Mouse (Mus musculus) hindbrain, postnatal 0 days (tissue): ENCODE results near the gene Ifna15. TPM values are rescaled to one million over a fixed set of nuclear protein-coding genes. Genes with fewer than 3 reads are reported as not detected.
"Not testable (repeated sequence)": the region's sequence is repeated elsewhere in the genome, so short reads cannot be mapped to it uniquely, and the experiment has no call there.

ENCODE experiments used
- ATAC-seq: fragments of 200-750 bp; cut with Nextera tagmentation; 2 replicates; pipeline ENCODE4 v1.8.0; 2017; ENCODE audit warnings: mild to moderate bottlenecking, moderate TSS enrichment, moderate library complexity
- DNase-seq: peaks from one replicate; pipeline ENCODE4 v3.0.0-alpha.2; 2015; ENCODE audit warnings: low spot score
- H3K27ac ChIP-seq: fragments of 300-500 bp; sonication (generic); 2 replicates; pipeline ENCODE4 v1.5.1; 2014; ENCODE audit warnings: mild to moderate bottlenecking
- H3K27me3 ChIP-seq: fragments of 300-500 bp; sonication (generic); 2 replicates; pipeline ENCODE4 v1.6.1; 2014; ENCODE audit warnings: low read length, mixed read lengths; ENCODE audit not compliant: insufficient read depth
- H3K36me3 ChIP-seq: fragments of 300-500 bp; sonication (generic); 2 replicates; pipeline ENCODE4 v1.6.1; 2014; ENCODE audit warnings: low read length, mixed read lengths; ENCODE audit not compliant: insufficient read depth
- H3K4me1 ChIP-seq: fragments of 300-500 bp; sonication (generic); 2 replicates; pipeline ENCODE4 v1.6.1; 2014; ENCODE audit warnings: antibody characterized with exemption, low read length, mixed read lengths; ENCODE audit not compliant: insufficient read depth
- H3K4me2 ChIP-seq: fragments of 300-500 bp; sonication (generic); 2 replicates; pipeline ENCODE4 v1.6.1; 2014; ENCODE audit warnings: low read depth, mild to moderate bottlenecking, low read length, moderate library complexity, mixed read lengths
- H3K4me3 ChIP-seq: fragments of 300-500 bp; sonication (generic); 2 replicates; pipeline ENCODE4 v1.5.1; 2014; ENCODE audit warnings: low read length
- H3K9ac ChIP-seq: fragments of 300-500 bp; sonication (generic); replicated peaks from 2 replicates; pipeline ENCODE4 v1.6.1; 2014; ENCODE audit warnings: mild to moderate bottlenecking, low read length, moderate library complexity, mixed read lengths
- H3K9me3 ChIP-seq: fragments of 300-500 bp; sonication (generic); 2 replicates; pipeline ENCODE4 v1.6.1; 2016; ENCODE audit warnings: low read length, mixed read lengths
- CTCF ChIP-seq: IDR thresholded peaks from 2 replicates; pipeline ENCODE4 v1.5.1; 2016; ENCODE audit warnings: antibody characterized with exemption, control low read depth, low read depth
- WGBS: fragments of 180-500 bp; shearing (Covaris S2); extraction: QIAGEN DNeasy Blood & Tissue Kit; methylation state at CpG from one replicate; pipeline ENCODE4 v1.1.7; 2014; 5-methylcytosine and 5-hydroxymethylcytosine counted together
- polyA plus RNA-seq: library from polyadenylated mRNA; unstranded; fragments of >200 nt; fragmentation: Nextera tagmentation; extraction: Ambion mirVana; gene quantifications from 2 replicates; pipeline ENCODE4 v1.2.1, GENCODE M21; 2015
- total RNA-seq: library from RNA; depleted of rRNA; stranded (reverse); fragments of >200 nt; gene quantifications from 2 replicates; pipeline ENCODE4 v1.2.3, GENCODE M21; 2014; rRNA removed

The Ifna15 gene
- total RNA-seq: not detected in 2 replicates
- not detected in 2 replicates for polyA plus RNA-seq

DNA sequence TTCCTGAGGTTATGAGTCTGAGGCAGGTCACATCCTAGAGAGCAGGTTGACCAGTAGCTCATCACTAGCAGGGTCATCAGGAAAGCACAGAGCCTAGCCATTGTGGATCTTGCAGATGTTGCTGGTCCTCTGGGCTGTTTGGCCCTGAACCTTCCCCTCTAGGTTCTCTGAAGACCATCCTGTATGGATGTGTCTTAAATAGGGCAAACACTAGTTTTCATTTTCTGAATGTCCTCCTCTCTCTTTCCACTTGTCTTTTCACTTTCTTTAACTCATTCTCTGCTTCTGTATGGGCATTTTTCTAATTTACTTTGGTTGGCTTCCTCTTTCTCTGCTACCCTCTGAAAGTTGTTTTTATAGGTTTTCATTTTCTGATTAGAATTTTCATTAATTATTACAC is at the start of gene Ifna15:
Gene Ifna15, minus strand, starts transcription at position 101 of the 400 bp plus-strand sequence.
- DNase-seq, H3K36me3 ChIP-seq, H3K27me3 ChIP-seq, H3K9ac ChIP-seq, H3K4me3 ChIP-seq, H3K4me2 ChIP-seq, H3K27ac ChIP-seq, H3K4me1 ChIP-seq, ATAC-seq, H3K9me3 ChIP-seq: not testable (repeated sequence)

DNA sequence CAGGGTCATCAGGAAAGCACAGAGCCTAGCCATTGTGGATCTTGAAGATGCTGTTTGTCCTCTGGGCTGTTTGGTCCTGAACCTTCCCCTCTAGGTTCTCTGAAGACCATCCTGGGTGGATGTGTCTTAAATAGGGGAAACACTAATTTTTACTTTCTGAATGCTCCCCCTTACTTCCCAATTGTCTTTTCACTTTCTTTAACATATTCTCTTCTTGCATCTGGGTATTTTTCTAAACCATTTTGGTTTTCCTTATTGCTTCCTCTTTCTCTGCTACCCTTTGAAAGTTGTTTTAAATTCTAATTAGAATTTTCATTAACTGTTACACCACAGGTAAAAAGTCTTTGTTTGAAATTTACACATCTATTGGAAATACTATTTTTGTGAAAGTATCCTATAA is 45.2 kb upstream of the Ifna15 start, which contains the start of gene Ifna12:
Gene Ifna12, minus strand, starts transcription at position 101 of the 400 bp plus-strand sequence.
- DNase-seq (no peak), ATAC-seq (no peak)
- Histone ChIP-seq H3K4me2 (no peak within 1 kb of the TSS), H3K9me3 (no peaks in the 10 kb centered on the region), H3K36me3 (no peaks in the 10 kb centered on the region), H3K4me3 (no peak within 1 kb of the TSS), H3K27ac (no peak within 1 kb of the TSS), H3K4me1 (no peaks in the 10 kb centered on the region), H3K27me3 (no peaks in the 10 kb centered on the region), H3K9ac (no peak within 1 kb of the TSS)
- TF ChIP-seq CTCF: no peak

DNA sequence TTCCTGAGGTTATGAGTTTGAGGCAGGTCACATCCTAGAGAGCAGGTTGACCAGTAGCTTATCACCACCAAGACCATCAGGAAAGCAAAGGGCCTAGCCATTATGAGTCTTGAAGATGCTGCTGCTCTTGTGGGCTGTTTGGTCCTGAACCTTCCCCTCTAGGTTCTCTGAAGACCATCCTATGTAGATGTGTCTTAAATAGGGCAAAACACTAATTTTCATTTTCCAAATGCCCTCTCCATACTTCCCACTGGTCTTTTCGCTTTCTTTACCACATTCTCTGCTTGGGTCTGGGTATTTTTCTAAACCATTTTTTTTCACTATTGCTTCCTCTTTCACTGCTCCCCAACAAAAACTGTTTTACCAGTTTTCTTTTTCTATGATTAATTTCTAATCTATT is 34.2 kb upstream of the Ifna15 start, which contains the start of gene Ifna9:
Gene Ifna9, minus strand, starts transcription at position 101 of the 400 bp plus-strand sequence.
- no peak for TF ChIP-seq CTCF
- ATAC-seq (no peak), DNase-seq (no peak)
- no peak within 1 kb of the TSS for H3K27ac ChIP-seq
- H3K27me3 ChIP-seq: no peaks in the 10 kb centered on the region
- H3K9me3 ChIP-seq: no peaks in the 10 kb centered on the region
- 96% methylated on average over 1 of the region's 1 CpGs for WGBS
- H3K4me2 ChIP-seq: no peak within 1 kb of the TSS
- no peak within 1 kb of the TSS for H3K9ac ChIP-seq
- H3K4me1 ChIP-seq: no peaks in the 10 kb centered on the region
- no peak within 1 kb of the TSS for H3K4me3 ChIP-seq
- no peaks in the 10 kb centered on the region for H3K36me3 ChIP-seq

DNA sequence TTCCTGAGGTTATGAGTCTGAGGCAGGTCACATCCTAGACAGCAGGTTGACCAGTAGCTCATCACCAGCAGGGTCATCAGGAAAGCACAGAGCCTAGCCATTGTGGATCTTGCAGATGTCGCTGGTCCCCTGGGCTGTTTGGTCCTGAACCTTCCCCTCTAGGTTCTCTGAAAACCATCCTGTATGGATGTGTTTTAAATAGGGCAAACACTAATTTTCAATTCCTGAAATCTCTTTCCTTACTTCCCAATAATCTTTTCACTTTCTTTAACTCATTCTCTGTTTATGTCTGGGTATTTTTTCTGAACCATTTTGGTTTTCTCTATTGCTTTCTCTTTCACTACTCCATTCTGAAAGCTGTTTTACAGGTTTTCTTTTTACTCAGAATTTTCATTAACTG is 13.7 kb upstream of the Ifna15 start, which contains the start of gene Ifna14:
Gene Ifna14, minus strand, starts transcription at position 101 of the 400 bp plus-strand sequence.
- H3K36me3 ChIP-seq: no peaks in the 10 kb centered on the region
- TF ChIP-seq CTCF: no peak
- no peaks in the 10 kb centered on the region for H3K9me3 ChIP-seq
- H3K9ac ChIP-seq: no peak within 1 kb of the TSS
- DNase-seq: no peak
- H3K27ac ChIP-seq: no peak within 1 kb of the TSS
- 88% methylated on average over 1 of the region's 1 CpGs for WGBS
- H3K4me2 ChIP-seq: no peak within 1 kb of the TSS
- ATAC-seq: no peak
- no peaks in the 10 kb centered on the region for H3K27me3 ChIP-seq
- no peak within 1 kb of the TSS for H3K4me3 ChIP-seq
- H3K4me1 ChIP-seq: no peaks in the 10 kb centered on the region

DNA sequence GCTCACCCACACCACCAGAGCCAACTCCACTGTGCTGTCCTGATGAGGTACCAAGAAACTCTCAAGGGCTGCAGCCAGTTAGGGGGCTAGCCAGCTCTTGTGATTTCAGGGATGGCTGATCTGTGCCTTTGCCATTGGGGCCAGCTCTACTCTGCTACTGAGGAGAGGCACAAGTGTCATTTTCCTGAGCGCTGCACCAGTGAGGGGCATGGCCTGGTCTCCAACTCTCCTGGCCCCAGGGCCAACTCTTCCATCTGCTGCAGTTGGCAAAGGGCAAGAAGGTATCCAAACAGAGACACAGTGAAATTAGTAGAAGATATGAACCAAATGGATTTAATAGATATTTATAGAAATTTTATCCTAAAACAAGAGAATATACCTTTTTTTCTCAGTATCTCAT is 3.7 kb upstream of the Ifna15 start:
- DNase-seq (no peak), ATAC-seq (no peak)
- no peak overlapping the region for H3K9ac ChIP-seq
- H3K4me1 ChIP-seq: no peaks in the 10 kb centered on the region
- no peak overlapping the region for H3K27ac ChIP-seq
- WGBS: 79% methylated on average over 1 of the region's 1 CpGs
- H3K4me2 ChIP-seq: no peak overlapping the region
- no peak for TF ChIP-seq CTCF
- no peak overlapping the region for H3K4me3 ChIP-seq
- no peaks in the 10 kb centered on the region for H3K9me3 ChIP-seq
- no peaks in the 10 kb centered on the region for H3K36me3 ChIP-seq
- no peaks in the 10 kb centered on the region for H3K27me3 ChIP-seq

DNA sequence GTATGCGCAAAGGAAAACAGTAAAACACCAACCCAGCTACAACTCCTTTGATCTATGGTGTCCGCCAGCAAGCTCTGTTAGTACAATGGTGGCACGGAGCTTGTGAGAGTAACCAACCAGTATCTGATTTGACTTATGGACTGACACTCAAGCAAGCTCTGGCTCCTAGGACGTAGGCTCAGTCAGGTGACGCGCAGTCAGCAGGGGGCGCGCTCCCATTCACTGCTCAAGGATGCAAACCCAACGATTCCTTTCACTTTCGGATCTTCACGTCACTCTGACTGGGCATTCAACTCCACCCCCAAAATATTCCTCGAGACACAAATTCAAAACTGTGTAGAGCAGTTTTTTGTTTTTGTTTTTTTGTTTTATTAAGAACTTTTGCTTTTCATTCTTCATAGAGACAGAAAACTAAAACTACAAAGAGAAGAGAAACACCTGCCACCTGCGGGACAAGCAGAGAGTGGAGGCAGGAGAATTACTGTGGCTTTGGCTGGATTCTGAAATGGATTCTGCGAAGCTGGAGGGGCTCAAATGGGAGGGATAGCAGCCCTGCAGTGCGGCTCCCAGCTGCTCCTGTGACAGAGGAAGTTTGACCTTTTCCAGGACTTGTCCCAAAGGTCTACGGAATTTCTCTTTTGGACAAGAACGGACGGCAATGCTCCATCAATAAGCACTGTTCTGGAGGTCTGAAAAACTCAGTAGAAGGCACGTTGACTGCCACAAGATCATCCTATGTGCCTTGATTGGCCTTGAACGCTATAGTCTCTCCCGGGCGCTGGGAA is 7.7 kb downstream of the Ifna15 start:
- H3K27ac ChIP-seq: no peak overlapping the region
- H3K27me3 ChIP-seq: no peaks in the 10 kb centered on the region; the same call in 1 of the 2 replicates
- no peaks in the 10 kb centered on the region for H3K36me3 ChIP-seq
- peak; percentile 73 for TF ChIP-seq CTCF
- no peaks in the 10 kb centered on the region for H3K9me3 ChIP-seq
- no peak overlapping the region; the same call in 1 of the 2 replicates for H3K9ac ChIP-seq
- H3K4me1 ChIP-seq: no peaks in the 10 kb centered on the region
- peak; percentile 80 for DNase-seq
- H3K4me2 ChIP-seq: peak overlapping the region; percentile 55
- WGBS: 29% methylated on average over 22 of the region's 22 CpGs
- peak; percentile 70 for ATAC-seq
- peak overlapping the region; percentile 25 for H3K4me3 ChIP-seq

DNA sequence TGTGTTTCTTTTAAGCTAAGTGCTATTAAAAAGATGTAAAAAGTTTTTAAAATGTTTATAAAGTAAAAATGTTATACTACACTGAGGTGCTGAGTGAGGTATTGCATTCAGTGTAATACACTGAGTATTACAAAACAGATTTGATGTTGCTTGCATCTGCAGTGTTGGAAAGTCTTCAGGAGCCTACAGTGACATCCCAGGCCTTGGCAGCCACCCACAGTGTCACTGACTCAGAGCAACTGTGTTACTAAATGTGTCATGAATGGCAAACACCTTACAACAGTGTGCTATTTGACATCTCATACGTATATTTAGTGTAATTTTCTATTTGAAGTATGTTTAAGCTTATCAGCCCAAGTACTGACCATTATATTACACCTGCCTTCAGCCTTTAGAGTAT is 10.1 kb downstream of the Ifna15 start:
- WGBS: 68% methylated on average over 1 of the region's 1 CpGs
- no peak for TF ChIP-seq CTCF
- no peak overlapping the region for H3K4me2 ChIP-seq
- no peaks in the 10 kb centered on the region for H3K9me3 ChIP-seq
- DNase-seq (no peak), ATAC-seq (no peak)
- no peak overlapping the region for H3K27ac ChIP-seq
- no peak overlapping the region for H3K4me3 ChIP-seq
- no peak overlapping the region for H3K9ac ChIP-seq
- no peaks in the 10 kb centered on the region for H3K4me1 ChIP-seq
- H3K27me3 ChIP-seq: no peaks in the 10 kb centered on the region; the same call in 1 of the 2 replicates
- H3K36me3 ChIP-seq: no peaks in the 10 kb centered on the region
